Mouse (Mus musculus): ENCODE data around the gene Tnfsf8. TPM values are rescaled to one million over a fixed set of nuclear protein-coding genes. Genes with fewer than 3 reads are reported as not detected.

The Tnfsf8 gene
- total RNA-seq, 2 experiments from 2014 or later: not detected

GRCm38 (mm10) chr4:63859785-63860203 is 1.4 kb downstream of the Tnfsf8 start:
- TF ChIP-seq CTCF (conservative IDR thresholded peaks at IDR 0.05): no peak
- DNase-seq (ENCODE audit: low spot score in 2 of 2): no peak
- no peak overlapping the region for H3K27ac ChIP-seq

GRCm38 (mm10) chr4:63858646-63859224 is 2.4 kb downstream of the Tnfsf8 start:
- Histone ChIP-seq H3K4me3 (no peak overlapping the region), H3K27ac (no peak overlapping the region)
- TF ChIP-seq CTCF (conservative IDR thresholded peaks at IDR 0.05): no peak
- DNase-seq (ENCODE audit: low spot score in 2 of 2): no peak

More at GRCm38 (mm10) chr4:63859785-63860203, 1.4 kb downstream of the Tnfsf8 start:
- no peak overlapping the region for H3K4me3 ChIP-seq

- DNase-seq (ENCODE audit: low spot score in 2 of 2): no peak
- TF ChIP-seq CTCF (conservative IDR thresholded peaks at IDR 0.05): no peak
- H3K4me3 ChIP-seq: no peak overlapping the region
- no peak overlapping the region for H3K27ac ChIP-seq
Measured at GRCm38 (mm10) chr4:63856764-63857163, 4.4 kb downstream of the Tnfsf8 start.

GRCm38 (mm10) chr4:63853782-63854386 is 7.3 kb downstream of the Tnfsf8 start:
- Histone ChIP-seq H3K27ac (no peak overlapping the region), H3K4me3 (no peak overlapping the region)
- no peak for TF ChIP-seq CTCF (conservative IDR thresholded peaks at IDR 0.05)
- DNase-seq (ENCODE audit: low spot score in 2 of 2): no peak

- Histone ChIP-seq H3K27ac (no peak overlapping the region), H3K4me3 (no peak overlapping the region)
- DNase-seq (ENCODE audit: low spot score in 2 of 2): no peak
- TF ChIP-seq CTCF (conservative IDR thresholded peaks at IDR 0.05): no peak
Measured at GRCm38 (mm10) chr4:63850082-63850481, 11.1 kb downstream of the Tnfsf8 start.

- Histone ChIP-seq H3K27ac (no peak overlapping the region), H3K4me3 (no peak overlapping the region)
- no peak for TF ChIP-seq CTCF (conservative IDR thresholded peaks at IDR 0.05)
- DNase-seq (ENCODE audit: low spot score in 2 of 2): no peak
Measured at GRCm38 (mm10) chr4:63846881-63847597, 14.1 kb downstream of the Tnfsf8 start.

GRCm38 (mm10) chr4:63845760-63846159 is 15.4 kb downstream of the Tnfsf8 start:
- no peak for TF ChIP-seq CTCF (conservative IDR thresholded peaks at IDR 0.05)
- Histone ChIP-seq H3K4me3 (no peak overlapping the region), H3K27ac (no peak overlapping the region)
- no peak for DNase-seq (ENCODE audit: low spot score in 2 of 2)

GRCm38 (mm10) chr4:63843924-63844323 is 17.2 kb downstream of the Tnfsf8 start:
- no peak overlapping the region for H3K27ac ChIP-seq
- TF ChIP-seq CTCF (conservative IDR thresholded peaks at IDR 0.05): peak; percentile 88
- no peak overlapping the region for H3K4me3 ChIP-seq
- peak; percentile 27 to 42 for DNase-seq (ENCODE audit: low spot score in 2 of 2)

GRCm38 (mm10) chr4:63842278-63842677 is 18.9 kb downstream of the Tnfsf8 start:
- no peak for DNase-seq (ENCODE audit: low spot score in 2 of 2)
- no peak for TF ChIP-seq CTCF (conservative IDR thresholded peaks at IDR 0.05)
- Histone ChIP-seq H3K4me3 (no peak overlapping the region), H3K27ac (no peak overlapping the region)

GRCm38 (mm10) chr4:63840457-63840856 is 20.7 kb downstream of the Tnfsf8 start:
- peak; percentile 70 for TF ChIP-seq CTCF (conservative IDR thresholded peaks at IDR 0.05)
- no peak overlapping the region for H3K4me3 ChIP-seq
- no peak for DNase-seq (ENCODE audit: low spot score in 2 of 2)
- no peak overlapping the region for H3K27ac ChIP-seq

- H3K4me3 ChIP-seq: no peak overlapping the region
- no peak for DNase-seq (ENCODE audit: low spot score in 2 of 2)
Measured at GRCm38 (mm10) chr4:63823136-63823535, 38.0 kb downstream of the Tnfsf8 start.

GRCm38 (mm10) chr4:63817505-63817904 is 43.6 kb downstream of the Tnfsf8 start:
- Histone ChIP-seq H3K4me3 (no peak overlapping the region), H3K27ac (no peak overlapping the region)
- no peak for DNase-seq (ENCODE audit: low spot score in 2 of 2)
- TF ChIP-seq CTCF (conservative IDR thresholded peaks at IDR 0.05): no peak

More at GRCm38 (mm10) chr4:63823136-63823535, 38.0 kb downstream of the Tnfsf8 start:
- no peak overlapping the region for H3K27ac ChIP-seq
- no peak for TF ChIP-seq CTCF (conservative IDR thresholded peaks at IDR 0.05)

GRCm38 (mm10) chr4:63815668-63816067 is 45.5 kb downstream of the Tnfsf8 start:
- Histone ChIP-seq H3K27ac (no peak overlapping the region), H3K4me3 (no peak overlapping the region)
- TF ChIP-seq CTCF (conservative IDR thresholded peaks at IDR 0.05): no peak
- DNase-seq (ENCODE audit: low spot score in 2 of 2): no peak

Measured in layer of hippocampus, adult 2 months (tissue).